Mouse (Mus musculus): ENCODE data around the gene Llgl2. TPM values are rescaled to one million over a fixed set of nuclear protein-coding genes. Genes with fewer than 3 reads are reported as not detected.

The Llgl2 gene
- total and polyA plus RNA-seq, 3 experiments: 18.4 to 20.3 (median 19.4) TPM

DNA sequence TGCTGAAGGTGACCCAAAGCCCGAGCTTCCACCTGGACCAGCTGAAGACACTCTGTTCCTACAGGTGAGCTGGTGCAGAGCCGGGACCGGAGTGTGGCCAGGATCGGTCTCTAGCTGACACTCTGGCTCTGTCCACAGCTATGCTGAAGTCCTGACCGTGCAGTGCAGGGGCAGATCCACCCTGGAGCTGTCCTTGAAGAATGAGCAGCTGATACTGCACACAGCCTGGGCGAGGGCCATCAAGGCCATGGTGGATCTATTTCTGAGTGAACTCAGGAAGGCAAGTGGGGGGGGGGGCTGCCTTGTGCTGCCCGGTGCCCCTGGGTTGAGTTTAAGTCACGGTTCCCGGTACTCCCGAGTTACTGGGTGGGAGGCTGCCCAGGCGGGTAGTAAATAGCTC is 62.6 kb downstream of the Llgl2 start:
- no peaks in the 10 kb centered on the region for H3K4me1 ChIP-seq (ENCODE audit: control insufficient read depth, insufficient read depth, low read length)
- H3K36me3 ChIP-seq (ENCODE audit: control insufficient read depth, insufficient read depth, low read length): no peaks in the 10 kb centered on the region
- WGBS: 87% methylated on average over 11 of the region's 11 CpGs
- H3K4me3 ChIP-seq: no peak overlapping the region
- no peaks in the 10 kb centered on the region for H3K27me3 ChIP-seq (ENCODE audit: control insufficient read depth, insufficient read depth, low read length)
- intact Hi-C loops (cut with DNase I): no loop called here
- DNase-seq: no peak
- no peak overlapping the region for H3K27ac ChIP-seq
- no peak overlapping the region for H3K9ac ChIP-seq (ENCODE audit: low read depth, low read length)
- no peaks in the 10 kb centered on the region for H3K79me2 ChIP-seq (replicated peaks; ENCODE audit: control insufficient read depth, insufficient read depth, low read length)
- TF ChIP-seq POLR2A (IDR thresholded peaks at IDR 0.05; ENCODE audit: insufficient read depth, low read depth, low read length) (no peak), CTCF (IDR thresholded peaks at IDR 0.05) (no peak), EP300 (IDR thresholded peaks at IDR 0.05; ENCODE audit: insufficient read depth, low read depth, low read length) (no peak)

DNA sequence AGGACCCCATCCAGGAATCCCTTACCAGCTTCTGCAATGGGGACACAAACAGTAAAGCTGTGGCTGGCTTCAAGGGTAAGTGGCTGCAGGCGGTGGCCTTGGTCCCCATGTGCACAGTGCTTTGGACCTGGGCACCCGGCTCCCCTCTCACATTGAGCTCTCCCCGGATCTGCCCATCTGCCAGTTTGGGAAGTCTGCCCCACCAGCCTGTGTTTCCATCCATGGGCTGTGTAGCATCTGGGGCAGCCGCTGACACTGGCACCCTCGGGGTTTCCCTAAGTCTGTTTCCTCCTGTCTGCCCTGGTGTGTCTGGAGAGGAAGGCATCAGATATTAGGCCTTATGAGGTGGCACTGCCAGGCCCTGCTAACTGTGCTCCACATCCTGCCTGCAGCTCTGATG is 64.2 kb downstream of the Llgl2 start:
- TF ChIP-seq POLR2A (IDR thresholded peaks at IDR 0.05; ENCODE audit: insufficient read depth, low read depth, low read length) (no peak), EP300 (IDR thresholded peaks at IDR 0.05; ENCODE audit: insufficient read depth, low read depth, low read length) (no peak), CTCF (IDR thresholded peaks at IDR 0.05) (no peak)
- no peak overlapping the region for H3K4me3 ChIP-seq

DNA sequence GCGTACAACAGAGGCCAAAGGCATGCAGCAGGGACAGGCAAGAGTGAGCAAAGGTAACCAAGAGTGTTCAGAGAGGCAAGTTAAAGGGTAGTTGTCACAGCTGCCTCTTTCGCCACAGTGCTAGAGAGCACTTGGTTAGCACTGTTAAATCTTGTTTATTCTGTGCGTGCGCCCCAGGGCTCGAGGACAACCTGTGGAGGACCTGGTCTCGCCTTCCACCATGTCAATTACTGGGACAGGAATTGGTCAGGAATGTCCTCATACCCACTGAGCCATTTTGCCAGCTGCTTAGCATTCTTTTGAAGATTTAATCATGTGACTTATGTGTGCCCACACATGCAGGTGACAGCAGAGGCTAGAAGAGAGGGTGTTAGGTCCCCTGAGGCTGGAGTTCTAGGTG is 65.3 kb downstream of the Llgl2 start:
- WGBS: 92% methylated on average over 6 of the region's 6 CpGs
- H3K4me3 ChIP-seq: no peak overlapping the region
- intact Hi-C loops (cut with DNase I): no loop called here

More for the DNA sequence above, 64.2 kb downstream of the Llgl2 start:
- H3K79me2 ChIP-seq (replicated peaks; ENCODE audit: control insufficient read depth, insufficient read depth, low read length): no peaks in the 10 kb centered on the region
- intact Hi-C loops (cut with DNase I): no loop called here
- no peak overlapping the region for H3K27ac ChIP-seq
- WGBS: 81% methylated on average over 5 of the region's 5 CpGs
- DNase-seq: no peak
- H3K9ac ChIP-seq (ENCODE audit: low read depth, low read length): no peak overlapping the region
- H3K27me3 ChIP-seq (ENCODE audit: control insufficient read depth, insufficient read depth, low read length): no peaks in the 10 kb centered on the region
- H3K4me1 ChIP-seq (ENCODE audit: control insufficient read depth, insufficient read depth, low read length): no peaks in the 10 kb centered on the region
- no peaks in the 10 kb centered on the region for H3K36me3 ChIP-seq (ENCODE audit: control insufficient read depth, insufficient read depth, low read length)

DNA sequence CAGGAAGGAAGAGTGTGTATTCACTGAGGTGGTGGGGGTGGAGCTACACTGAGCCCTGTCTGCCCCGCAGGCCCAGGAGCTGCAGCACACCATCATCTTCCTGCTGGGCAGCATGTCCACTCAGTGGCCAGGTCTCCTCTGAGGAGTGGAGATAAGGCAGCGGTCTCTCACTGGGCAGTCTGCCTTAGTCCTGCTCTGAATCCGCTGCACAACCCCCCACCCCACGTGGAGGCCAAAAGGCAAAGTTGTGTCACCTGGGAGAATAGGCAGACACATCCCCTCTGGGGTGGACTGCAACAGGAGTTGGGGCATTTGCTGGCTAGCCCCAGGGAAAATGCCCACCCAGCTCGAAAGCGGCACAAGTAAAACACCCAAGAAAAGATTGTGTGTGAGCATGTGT is 68.4 kb downstream of the Llgl2 start:
- no peak overlapping the region for H3K4me3 ChIP-seq
- no peak overlapping the region for H3K27ac ChIP-seq
- H3K79me2 ChIP-seq (replicated peaks; ENCODE audit: control insufficient read depth, insufficient read depth, low read length): no peaks in the 10 kb centered on the region
- no peaks in the 10 kb centered on the region for H3K4me1 ChIP-seq (ENCODE audit: control insufficient read depth, insufficient read depth, low read length)
- intact Hi-C loops (cut with DNase I): no loop called here
- no peaks in the 10 kb centered on the region for H3K27me3 ChIP-seq (ENCODE audit: control insufficient read depth, insufficient read depth, low read length)
- 55% methylated on average over 6 of the region's 6 CpGs for WGBS
- no peak for TF ChIP-seq CTCF (IDR thresholded peaks at IDR 0.05)
- TF ChIP-seq EP300 (IDR thresholded peaks at IDR 0.05; ENCODE audit: insufficient read depth, low read depth, low read length): no peak
- no peak for TF ChIP-seq POLR2A (IDR thresholded peaks at IDR 0.05; ENCODE audit: insufficient read depth, low read depth, low read length)
- DNase-seq: no peak
- no peak overlapping the region for H3K9ac ChIP-seq (ENCODE audit: low read depth, low read length)
- no peaks in the 10 kb centered on the region for H3K36me3 ChIP-seq (ENCODE audit: control insufficient read depth, insufficient read depth, low read length)

More for the DNA sequence above, 65.3 kb downstream of the Llgl2 start:
- Histone ChIP-seq H3K9ac (ENCODE audit: low read depth, low read length) (no peak overlapping the region), H3K27me3 (ENCODE audit: control insufficient read depth, insufficient read depth, low read length) (no peaks in the 10 kb centered on the region), H3K27ac (no peak overlapping the region), H3K36me3 (ENCODE audit: control insufficient read depth, insufficient read depth, low read length) (no peaks in the 10 kb centered on the region), H3K79me2 (replicated peaks; ENCODE audit: control insufficient read depth, insufficient read depth, low read length) (no peaks in the 10 kb centered on the region), H3K4me1 (ENCODE audit: control insufficient read depth, insufficient read depth, low read length) (no peaks in the 10 kb centered on the region)
- TF ChIP-seq POLR2A (IDR thresholded peaks at IDR 0.05; ENCODE audit: insufficient read depth, low read depth, low read length) (no peak), CTCF (IDR thresholded peaks at IDR 0.05) (no peak), EP300 (IDR thresholded peaks at IDR 0.05; ENCODE audit: insufficient read depth, low read depth, low read length) (no peak)
- DNase-seq: no peak

DNA sequence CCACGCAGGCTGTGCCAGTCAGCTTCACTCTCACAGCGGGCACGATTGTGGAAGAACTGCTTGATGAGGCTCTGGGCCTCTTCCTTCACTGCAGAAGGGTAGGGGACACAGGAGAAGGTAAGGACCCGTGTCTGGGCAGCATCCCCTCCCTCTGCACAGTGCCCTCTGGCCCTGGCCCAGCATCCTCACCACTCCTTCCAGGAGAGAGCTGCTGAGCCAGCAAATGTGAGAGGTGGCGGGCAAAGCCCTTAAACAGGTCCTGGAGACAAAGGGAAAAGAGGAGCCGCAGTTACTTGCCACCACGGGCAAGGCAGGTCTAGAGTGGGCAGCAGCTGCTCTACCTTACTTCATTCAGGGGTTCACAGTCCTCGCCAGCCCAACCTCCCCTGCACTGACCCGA is 69.2 kb downstream of the Llgl2 start:
- intact Hi-C loops (cut with DNase I): no loop called here
- Histone ChIP-seq H3K9ac (ENCODE audit: low read depth, low read length) (no peak overlapping the region), H3K27me3 (ENCODE audit: control insufficient read depth, insufficient read depth, low read length) (no peaks in the 10 kb centered on the region), H3K36me3 (ENCODE audit: control insufficient read depth, insufficient read depth, low read length) (no peaks in the 10 kb centered on the region), H3K79me2 (replicated peaks; ENCODE audit: control insufficient read depth, insufficient read depth, low read length) (no peaks in the 10 kb centered on the region), H3K27ac (no peak overlapping the region), H3K4me1 (ENCODE audit: control insufficient read depth, insufficient read depth, low read length) (no peaks in the 10 kb centered on the region), H3K4me3 (no peak overlapping the region)
- WGBS: 89% methylated on average over 9 of the region's 9 CpGs
- DNase-seq: no peak
- TF ChIP-seq CTCF (IDR thresholded peaks at IDR 0.05) (no peak), EP300 (IDR thresholded peaks at IDR 0.05; ENCODE audit: insufficient read depth, low read depth, low read length) (no peak), POLR2A (IDR thresholded peaks at IDR 0.05; ENCODE audit: insufficient read depth, low read depth, low read length) (no peak)

DNA sequence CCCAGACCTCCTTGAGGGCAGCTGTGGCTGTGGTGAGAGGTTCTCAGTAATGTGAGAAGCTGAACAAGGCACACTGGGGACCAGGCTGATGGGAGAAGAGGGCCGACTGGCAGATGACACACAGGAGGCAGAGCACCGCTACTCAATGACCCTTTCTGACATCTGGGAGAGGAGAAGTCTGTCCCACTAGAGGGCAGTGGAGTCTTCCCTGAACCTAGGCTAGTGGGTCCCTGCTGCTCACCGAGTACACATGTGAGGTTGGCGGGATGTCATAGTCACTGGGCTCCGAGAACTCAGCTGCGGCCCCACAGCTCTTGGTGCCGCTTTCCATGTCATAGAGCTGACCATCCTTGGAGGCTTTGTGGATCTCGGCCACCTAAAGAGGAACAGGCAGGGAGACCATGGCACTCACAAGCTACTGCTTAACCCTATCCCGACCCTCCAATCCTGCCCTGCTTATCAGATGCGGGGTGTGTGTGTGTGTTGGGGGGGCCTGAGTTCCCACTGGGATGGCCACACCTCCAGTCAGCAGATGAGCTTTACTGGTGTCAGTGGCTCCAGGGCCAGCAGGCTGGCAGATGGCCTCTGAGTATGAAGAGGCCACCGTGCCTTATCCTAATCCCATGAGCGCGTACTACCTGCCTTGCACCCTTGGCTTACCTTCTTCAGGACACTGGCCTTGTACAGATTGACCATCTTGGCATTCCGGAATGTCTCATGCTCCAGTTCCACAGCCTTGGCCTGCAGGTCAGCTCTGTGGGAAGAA is 71.1 kb downstream of the Llgl2 start:
- no peak overlapping the region for H3K4me3 ChIP-seq
- intact Hi-C loops (cut with DNase I): no loop called here
- peak; percentile 67 for TF ChIP-seq CTCF (IDR thresholded peaks at IDR 0.05)
- TF ChIP-seq POLR2A (IDR thresholded peaks at IDR 0.05; ENCODE audit: insufficient read depth, low read depth, low read length): no peak
- H3K9ac ChIP-seq (ENCODE audit: low read depth, low read length): no peak overlapping the region
- peak in 1 of 2 experiments; percentile 26 for DNase-seq
- no peaks in the 10 kb centered on the region for H3K36me3 ChIP-seq (ENCODE audit: control insufficient read depth, insufficient read depth, low read length)
- no peaks in the 10 kb centered on the region for H3K79me2 ChIP-seq (replicated peaks; ENCODE audit: control insufficient read depth, insufficient read depth, low read length)
- H3K27me3 ChIP-seq (ENCODE audit: control insufficient read depth, insufficient read depth, low read length): no peaks in the 10 kb centered on the region
- WGBS: 70% methylated on average over 14 of the region's 14 CpGs
- no peak overlapping the region for H3K27ac ChIP-seq
- H3K4me1 ChIP-seq (ENCODE audit: control insufficient read depth, insufficient read depth, low read length): no peaks in the 10 kb centered on the region
